Mouse (Mus musculus): ENCODE measurements at regions not wholly inside any gene's neighbourhood (a gene's known extent, or its start where the extent isn't known, plus 50 kb on each side); places are given as distances from the start of the nearest gene placed in this dataset.
A peak's percentile ranks its signal among the peaks of the same experiment; 100 is the strongest.

DNA sequence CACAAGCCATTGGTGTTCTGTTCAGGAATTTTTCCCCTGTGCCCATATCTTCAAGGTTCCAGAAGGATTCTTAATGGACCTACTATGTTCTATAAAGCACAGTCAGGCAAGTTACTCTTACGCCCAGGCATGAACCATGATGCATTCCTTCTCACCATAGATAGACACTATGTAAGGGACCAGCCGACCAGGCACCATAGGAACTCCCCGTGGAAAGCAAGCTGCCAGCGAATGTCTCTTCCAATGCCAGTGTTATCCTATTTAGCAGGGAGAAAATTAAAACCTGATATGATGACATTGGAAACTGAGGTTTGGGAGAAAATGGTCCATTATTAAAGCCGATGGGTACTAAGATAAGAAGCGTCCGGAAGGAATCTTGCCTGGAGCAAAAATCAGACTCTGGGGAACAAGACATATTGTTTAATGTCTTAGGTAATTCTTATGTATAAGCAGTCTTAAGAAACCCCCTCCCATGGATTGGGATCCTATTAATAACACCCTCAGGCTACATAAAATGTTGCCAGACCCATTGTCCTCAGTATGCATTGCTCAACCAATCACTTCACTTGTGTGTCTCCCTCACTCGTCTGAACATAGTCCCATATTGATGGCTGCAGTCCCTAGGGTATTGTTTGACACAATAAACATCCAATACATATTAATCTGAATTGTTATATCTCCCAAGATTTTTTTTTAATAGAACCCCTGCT, 84.2 kb upstream of the Cop1 start:
- ATAC-seq (peak; percentile 59), DNase-seq (no peak)
- H3K36me3 ChIP-seq (ENCODE audit: insufficient read depth) = no peaks in the 10 kb centered on the region
- H3K27ac ChIP-seq (ENCODE audit: low read depth, low read length) = no peak overlapping the region
- WGBS = 71% methylated on average over 8 of the region's 8 CpGs
- H3K9me3 ChIP-seq (ENCODE audit: low read length) = no peaks in the 10 kb centered on the region
- no peak overlapping the region for H3K9ac ChIP-seq
- H3K27me3 ChIP-seq (ENCODE audit: insufficient read depth, low read length) = no peaks in the 10 kb centered on the region
- H3K4me2 ChIP-seq (ENCODE audit: low read depth) = peak overlapping the region; percentile 17
- no peak overlapping the region for H3K4me3 ChIP-seq (ENCODE audit: low read depth, low read length)
- no peaks in the 10 kb centered on the region for H3K4me1 ChIP-seq (ENCODE audit: insufficient read depth)
- no peak for TF ChIP-seq CTCF (IDR thresholded peaks at IDR 0.05; ENCODE audit: low read depth)

DNA sequence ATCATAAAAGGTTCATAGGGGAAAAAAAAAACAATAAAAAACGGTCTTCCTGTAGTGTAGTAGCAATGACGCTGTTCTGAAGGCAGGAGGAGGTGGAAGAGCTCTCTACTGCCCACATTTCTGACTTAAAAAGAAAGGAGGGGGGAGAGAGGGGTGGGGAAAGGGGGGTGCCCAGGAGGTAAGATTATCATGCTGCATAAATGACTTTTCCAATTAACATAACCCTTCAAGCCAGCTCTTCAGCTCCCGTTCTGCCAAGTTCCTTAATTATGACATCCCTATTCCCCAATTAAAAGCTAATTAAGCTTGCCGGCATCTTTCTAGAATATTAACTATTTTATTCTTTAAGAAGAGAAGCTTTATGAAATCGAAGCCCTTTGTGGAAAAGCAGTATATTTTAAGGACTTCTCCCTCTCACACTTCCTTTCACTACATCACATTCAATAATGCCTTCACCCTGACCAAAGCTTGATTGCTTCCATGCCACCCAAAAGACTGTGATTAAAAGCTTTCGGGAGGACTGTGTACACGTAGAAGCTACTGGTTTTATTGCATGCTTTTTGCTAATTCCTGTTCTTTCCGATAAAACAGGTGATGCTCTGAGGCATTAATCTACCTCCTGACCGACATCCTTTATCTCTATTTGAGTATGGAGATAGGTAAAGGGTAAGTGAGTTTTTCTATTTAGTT, 83.5 kb upstream of the Cop1 start:
- Histone ChIP-seq H3K9me3 (ENCODE audit: low read length) (no peaks in the 10 kb centered on the region), H3K9ac (no peak overlapping the region), H3K4me1 (ENCODE audit: insufficient read depth) (no peaks in the 10 kb centered on the region), H3K27ac (ENCODE audit: low read depth, low read length) (no peak overlapping the region), H3K4me2 (ENCODE audit: low read depth) (peak overlapping the region; percentile 17), H3K36me3 (ENCODE audit: insufficient read depth) (no peaks in the 10 kb centered on the region), H3K4me3 (ENCODE audit: low read depth, low read length) (no peak overlapping the region), H3K27me3 (ENCODE audit: insufficient read depth, low read length) (no peaks in the 10 kb centered on the region)
- TF ChIP-seq CTCF (IDR thresholded peaks at IDR 0.05; ENCODE audit: low read depth) = no peak
- WGBS = 31% methylated on average over 9 of the region's 9 CpGs
- ATAC-seq (peak; percentile 88), DNase-seq (peak; percentile 31)

DNA sequence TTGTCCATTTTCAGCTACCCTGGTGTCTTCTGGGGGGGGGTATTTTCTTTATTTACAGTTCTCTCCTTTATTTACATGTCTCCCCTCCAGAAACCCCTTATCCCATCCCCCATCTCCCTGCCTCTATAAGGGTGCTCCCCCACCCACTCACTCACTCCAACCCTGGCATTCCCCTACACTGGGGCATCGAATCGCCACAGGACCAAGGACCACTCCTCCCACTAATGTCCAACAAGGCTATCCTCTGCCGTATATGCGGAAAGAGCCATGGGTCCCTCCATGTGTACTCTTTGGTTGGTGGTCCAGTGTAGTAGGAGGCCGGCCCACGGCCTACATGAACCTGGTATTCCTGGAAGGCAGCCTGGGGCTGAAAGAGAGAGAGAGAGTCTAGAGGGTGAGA, 82.9 kb upstream of the Cop1 start:
- Histone ChIP-seq H3K4me3 (ENCODE audit: low read depth, low read length) (no peak overlapping the region), H3K9me3 (ENCODE audit: low read length) (no peaks in the 10 kb centered on the region), H3K27me3 (ENCODE audit: insufficient read depth, low read length) (no peaks in the 10 kb centered on the region), H3K9ac (no peak overlapping the region), H3K36me3 (ENCODE audit: insufficient read depth) (no peaks in the 10 kb centered on the region), H3K4me2 (ENCODE audit: low read depth) (no peak overlapping the region), H3K4me1 (ENCODE audit: insufficient read depth) (no peaks in the 10 kb centered on the region), H3K27ac (ENCODE audit: low read depth, low read length) (no peak overlapping the region)
- ATAC-seq (no peak), DNase-seq (no peak)
- no peak for TF ChIP-seq CTCF (IDR thresholded peaks at IDR 0.05; ENCODE audit: low read depth)
- WGBS = 84% methylated on average over 6 of the region's 6 CpGs

DNA sequence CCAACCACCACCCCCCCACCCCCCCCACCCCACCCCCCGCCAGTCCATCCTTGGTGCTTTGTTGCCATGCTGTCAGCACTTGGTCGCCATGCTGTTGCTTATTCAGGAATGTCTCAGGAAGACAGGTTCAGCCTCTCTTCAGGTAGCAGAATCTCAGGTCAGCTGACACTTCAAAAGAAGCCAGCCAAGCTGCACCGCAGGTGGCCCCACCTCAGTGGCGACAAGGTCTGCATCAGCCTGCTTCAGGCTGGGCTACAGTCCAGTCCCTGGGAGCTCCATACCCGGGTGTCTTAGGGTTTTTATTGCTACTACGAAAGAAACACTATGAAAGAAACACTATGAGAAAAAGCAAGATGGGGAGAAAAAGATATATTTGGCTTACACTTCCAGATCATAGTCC, 82.4 kb upstream of the Cop1 start:
- H3K4me2 ChIP-seq (ENCODE audit: low read depth) = no peak overlapping the region
- no peaks in the 10 kb centered on the region for H3K36me3 ChIP-seq (ENCODE audit: insufficient read depth)
- no peak overlapping the region for H3K9ac ChIP-seq
- H3K27ac ChIP-seq (ENCODE audit: low read depth, low read length) = no peak overlapping the region
- ATAC-seq = no peak
- 46% methylated on average over 6 of the region's 6 CpGs for WGBS
- no peaks in the 10 kb centered on the region for H3K4me1 ChIP-seq (ENCODE audit: insufficient read depth)
- no peak for TF ChIP-seq CTCF (IDR thresholded peaks at IDR 0.05; ENCODE audit: low read depth)
- DNase-seq = no peak
- no peaks in the 10 kb centered on the region for H3K9me3 ChIP-seq (ENCODE audit: low read length)
- no peak overlapping the region for H3K4me3 ChIP-seq (ENCODE audit: low read depth, low read length)
- no peaks in the 10 kb centered on the region for H3K27me3 ChIP-seq (ENCODE audit: insufficient read depth, low read length)

DNA sequence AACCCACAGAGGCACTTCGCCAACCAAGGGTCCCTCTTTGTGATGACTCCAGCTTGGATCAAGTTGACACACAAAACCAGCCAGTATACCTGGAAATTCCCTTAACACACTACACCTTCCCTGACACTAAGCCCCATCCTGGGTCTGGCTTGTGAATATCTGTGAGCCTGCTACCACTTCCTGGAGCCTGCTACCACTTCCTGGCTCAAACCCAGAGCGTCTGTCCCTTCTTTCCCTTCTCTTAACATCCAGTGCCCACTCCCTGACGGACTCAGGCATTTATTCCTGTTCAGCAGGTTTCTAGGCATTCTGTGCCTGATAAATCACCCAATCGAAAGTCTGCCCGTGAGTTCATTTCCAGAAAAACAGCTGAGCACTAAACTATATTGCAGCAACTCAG, 81.8 kb upstream of the Cop1 start:
- no peak overlapping the region for H3K4me3 ChIP-seq (ENCODE audit: low read depth, low read length)
- DNase-seq = no peak

DNA sequence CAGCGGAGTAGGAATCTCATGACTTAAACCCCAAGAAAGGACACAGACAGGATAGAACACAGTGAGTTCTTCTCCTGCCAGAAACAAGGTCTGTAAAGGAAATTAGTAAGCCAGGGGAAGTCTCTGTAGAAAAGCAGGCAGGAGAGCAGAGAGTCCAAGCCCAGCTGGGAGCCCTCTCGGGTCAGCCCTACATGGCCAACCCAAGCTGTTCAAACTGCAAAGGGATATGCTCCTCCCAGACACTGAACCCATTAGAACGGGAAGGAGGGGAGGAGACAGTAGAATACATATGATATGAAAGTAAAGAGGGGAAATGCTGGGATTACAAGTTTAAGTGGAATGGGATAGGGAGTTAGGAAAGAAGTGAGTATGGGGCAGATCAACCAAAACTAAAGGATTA, 75.7 kb upstream of the Cop1 start:
- Histone ChIP-seq H3K4me1 (ENCODE audit: insufficient read depth) (no peaks in the 10 kb centered on the region), H3K9me3 (ENCODE audit: low read length) (no peaks in the 10 kb centered on the region), H3K36me3 (ENCODE audit: insufficient read depth) (no peaks in the 10 kb centered on the region), H3K27me3 (ENCODE audit: insufficient read depth, low read length) (no peaks in the 10 kb centered on the region), H3K9ac (no peak overlapping the region), H3K4me3 (ENCODE audit: low read depth, low read length) (no peak overlapping the region), H3K4me2 (ENCODE audit: low read depth) (no peak overlapping the region), H3K27ac (ENCODE audit: low read depth, low read length) (no peak overlapping the region)
- no peak for DNase-seq
- 79% methylated on average over 3 of the region's 3 CpGs for WGBS
- no peak for ATAC-seq
- TF ChIP-seq CTCF (IDR thresholded peaks at IDR 0.05; ENCODE audit: low read depth) = no peak

More for the DNA sequence above, 81.8 kb upstream of the Cop1 start:
- TF ChIP-seq CTCF (IDR thresholded peaks at IDR 0.05; ENCODE audit: low read depth) = no peak
- Histone ChIP-seq H3K27me3 (ENCODE audit: insufficient read depth, low read length) (no peaks in the 10 kb centered on the region), H3K9ac (no peak overlapping the region), H3K36me3 (ENCODE audit: insufficient read depth) (no peaks in the 10 kb centered on the region), H3K4me1 (ENCODE audit: insufficient read depth) (no peaks in the 10 kb centered on the region), H3K4me2 (ENCODE audit: low read depth) (no peak overlapping the region), H3K27ac (ENCODE audit: low read depth, low read length) (no peak overlapping the region), H3K9me3 (ENCODE audit: low read length) (no peaks in the 10 kb centered on the region)
- WGBS = 61% methylated on average over 5 of the region's 5 CpGs
- no peak for ATAC-seq
